Mouse (Mus musculus): ENCODE results near the gene Atg7. TPM values are rescaled to one million over a fixed set of nuclear protein-coding genes. Genes with fewer than 3 reads are reported as not detected.

Gene Atg7
- total and polyA plus RNA-seq, 2 experiments from 2014 or later = 18.9 to 19.1 TPM

- H3K4me2 ChIP-seq (ENCODE audit: low read depth) = no peak overlapping the region
- no peaks in the 10 kb centered on the region for H3K36me3 ChIP-seq (ENCODE audit: insufficient read depth)
- DNase-seq (no peak), ATAC-seq (no peak)
- no peaks in the 10 kb centered on the region for H3K4me1 ChIP-seq (ENCODE audit: insufficient read depth)
- H3K9me3 ChIP-seq (ENCODE audit: low read length) = no peaks in the 10 kb centered on the region
- WGBS = 80% methylated on average over 7 of the region's 7 CpGs
- H3K27ac ChIP-seq (ENCODE audit: low read depth, low read length) = no peak overlapping the region
- no peak for TF ChIP-seq CTCF (IDR thresholded peaks at IDR 0.05; ENCODE audit: low read depth)
- no peaks in the 10 kb centered on the region for H3K27me3 ChIP-seq (ENCODE audit: insufficient read depth, low read length)
- no peak overlapping the region for H3K4me3 ChIP-seq (ENCODE audit: low read depth, low read length)
- no peak overlapping the region for H3K9ac ChIP-seq
Measured at GRCm38 (mm10) chr6:114758795-114759194, 115.9 kb downstream of the Atg7 start.

GRCm38 (mm10) chr6:114766314-114766713, 123.4 kb downstream of the Atg7 start:
- no peaks in the 10 kb centered on the region for H3K36me3 ChIP-seq (ENCODE audit: insufficient read depth)
- no peaks in the 10 kb centered on the region for H3K9me3 ChIP-seq (ENCODE audit: low read length)
- ATAC-seq (no peak), DNase-seq (no peak)
- no peaks in the 10 kb centered on the region for H3K27me3 ChIP-seq (ENCODE audit: insufficient read depth, low read length)
- H3K4me3 ChIP-seq (ENCODE audit: low read depth, low read length) = no peak overlapping the region
- no peaks in the 10 kb centered on the region for H3K4me1 ChIP-seq (ENCODE audit: insufficient read depth)
- H3K27ac ChIP-seq (ENCODE audit: low read depth, low read length) = no peak overlapping the region
- no peak overlapping the region for H3K9ac ChIP-seq
- WGBS = 83% methylated on average over 6 of the region's 6 CpGs
- no peak for TF ChIP-seq CTCF (IDR thresholded peaks at IDR 0.05; ENCODE audit: low read depth)
- no peak overlapping the region for H3K4me2 ChIP-seq (ENCODE audit: low read depth)

GRCm38 (mm10) chr6:114767710-114768109, 124.8 kb downstream of the Atg7 start:
- H3K27ac ChIP-seq (ENCODE audit: low read depth, low read length) = no peak overlapping the region
- no peaks in the 10 kb centered on the region for H3K9me3 ChIP-seq (ENCODE audit: low read length)
- no peak for TF ChIP-seq CTCF (IDR thresholded peaks at IDR 0.05; ENCODE audit: low read depth)
- WGBS = 48% methylated on average over 2 of the region's 2 CpGs
- H3K4me3 ChIP-seq (ENCODE audit: low read depth, low read length) = no peak overlapping the region
- DNase-seq (no peak), ATAC-seq (no peak)
- H3K27me3 ChIP-seq (ENCODE audit: insufficient read depth, low read length) = no peaks in the 10 kb centered on the region
- H3K9ac ChIP-seq = no peak overlapping the region
- H3K4me2 ChIP-seq (ENCODE audit: low read depth) = no peak overlapping the region
- no peaks in the 10 kb centered on the region for H3K4me1 ChIP-seq (ENCODE audit: insufficient read depth)
- no peaks in the 10 kb centered on the region for H3K36me3 ChIP-seq (ENCODE audit: insufficient read depth)

GRCm38 (mm10) chr6:114770337-114770736, 127.4 kb downstream of the Atg7 start:
- 91% methylated on average over 2 of the region's 2 CpGs for whole genome bisulfite sequencing
- Histone ChIP-seq H3K36me3 (ENCODE audit: insufficient read depth) (no peaks in the 10 kb centered on the region), H3K27me3 (ENCODE audit: insufficient read depth, low read length) (no peaks in the 10 kb centered on the region), H3K4me2 (ENCODE audit: low read depth) (no peak overlapping the region), H3K9ac (no peak overlapping the region), H3K4me1 (ENCODE audit: insufficient read depth) (no peaks in the 10 kb centered on the region), H3K4me3 (ENCODE audit: low read depth, low read length) (no peak overlapping the region), H3K27ac (ENCODE audit: low read depth, low read length) (no peak overlapping the region), H3K9me3 (ENCODE audit: low read length) (no peaks in the 10 kb centered on the region)
- DNase-seq = no peak
- no peak for TF ChIP-seq CTCF (IDR thresholded peaks at IDR 0.05; ENCODE audit: low read depth)
- no peak for ATAC-seq

GRCm38 (mm10) chr6:114771502-114771901, 128.6 kb downstream of the Atg7 start:
- Histone ChIP-seq H3K27ac (ENCODE audit: low read depth, low read length) (no peak overlapping the region), H3K36me3 (ENCODE audit: insufficient read depth) (no peaks in the 10 kb centered on the region), H3K9me3 (ENCODE audit: low read length) (no peaks in the 10 kb centered on the region), H3K4me3 (ENCODE audit: low read depth, low read length) (no peak overlapping the region), H3K4me1 (ENCODE audit: insufficient read depth) (no peaks in the 10 kb centered on the region), H3K9ac (no peak overlapping the region), H3K4me2 (ENCODE audit: low read depth) (no peak overlapping the region), H3K27me3 (ENCODE audit: insufficient read depth, low read length) (no peaks in the 10 kb centered on the region)
- DNase-seq (no peak), ATAC-seq (no peak)
- WGBS = 88% methylated on average over 4 of the region's 4 CpGs
- no peak for TF ChIP-seq CTCF (IDR thresholded peaks at IDR 0.05; ENCODE audit: low read depth)

GRCm38 (mm10) chr6:114775210-114775609, 132.3 kb downstream of the Atg7 start:
- no peak for TF ChIP-seq CTCF (IDR thresholded peaks at IDR 0.05; ENCODE audit: low read depth)
- no peaks in the 10 kb centered on the region for H3K27me3 ChIP-seq (ENCODE audit: insufficient read depth, low read length)
- H3K4me3 ChIP-seq (ENCODE audit: low read depth, low read length) = no peak overlapping the region
- whole genome bisulfite sequencing = 85% methylated on average over 5 of the region's 5 CpGs
- DNase-seq (no peak), ATAC-seq (no peak)
- no peak overlapping the region for H3K4me2 ChIP-seq (ENCODE audit: low read depth)
- H3K27ac ChIP-seq (ENCODE audit: low read depth, low read length) = no peak overlapping the region
- H3K9me3 ChIP-seq (ENCODE audit: low read length) = no peaks in the 10 kb centered on the region
- H3K36me3 ChIP-seq (ENCODE audit: insufficient read depth) = no peaks in the 10 kb centered on the region
- H3K4me1 ChIP-seq (ENCODE audit: insufficient read depth) = no peaks in the 10 kb centered on the region
- no peak overlapping the region for H3K9ac ChIP-seq

GRCm38 (mm10) chr6:114777872-114778271, 135.0 kb downstream of the Atg7 start:
- Histone ChIP-seq H3K9ac (no peak overlapping the region), H3K4me3 (ENCODE audit: low read depth, low read length) (no peak overlapping the region), H3K9me3 (ENCODE audit: low read length) (no peaks in the 10 kb centered on the region), H3K27me3 (ENCODE audit: insufficient read depth, low read length) (no peaks in the 10 kb centered on the region), H3K36me3 (ENCODE audit: insufficient read depth) (no peaks in the 10 kb centered on the region), H3K4me1 (ENCODE audit: insufficient read depth) (peaks cover 16% of the 10 kb centered on the region), H3K27ac (ENCODE audit: low read depth, low read length) (no peak overlapping the region), H3K4me2 (ENCODE audit: low read depth) (no peak overlapping the region)
- TF ChIP-seq CTCF (IDR thresholded peaks at IDR 0.05; ENCODE audit: low read depth) = no peak
- DNase-seq = no peak
- ATAC-seq = no peak
- 19% methylated on average over 4 of the region's 4 CpGs for WGBS

GRCm38 (mm10) chr6:114778650-114779049, 135.8 kb downstream of the Atg7 start:
- no peak overlapping the region for H3K4me3 ChIP-seq (ENCODE audit: low read depth, low read length)
- H3K9me3 ChIP-seq (ENCODE audit: low read length) = no peaks in the 10 kb centered on the region
- DNase-seq (peak; percentile 13), ATAC-seq (no peak)
- no peaks in the 10 kb centered on the region for H3K36me3 ChIP-seq (ENCODE audit: insufficient read depth)
- TF ChIP-seq CTCF (IDR thresholded peaks at IDR 0.05; ENCODE audit: low read depth) = no peak
- no peaks in the 10 kb centered on the region for H3K27me3 ChIP-seq (ENCODE audit: insufficient read depth, low read length)
- WGBS = 33% methylated on average over 8 of the region's 8 CpGs
- peaks cover 16% of the 10 kb centered on the region for H3K4me1 ChIP-seq (ENCODE audit: insufficient read depth)
- H3K4me2 ChIP-seq (ENCODE audit: low read depth) = no peak overlapping the region
- no peak overlapping the region for H3K27ac ChIP-seq (ENCODE audit: low read depth, low read length)
- H3K9ac ChIP-seq = no peak overlapping the region

All from forebrain, postnatal 0 days (tissue).